Mouse (Mus musculus) hindbrain, embryonic 14.5 days (tissue): ENCODE results near the gene Rnf31. TPM values are rescaled to one million over a fixed set of nuclear protein-coding genes. Genes with fewer than 3 reads are reported as not detected.
A peak's percentile ranks its signal among the peaks of the same experiment; 100 is the strongest.

Experiments
- ATAC-seq: fragments of 200-750 bp; cut with Nextera tagmentation; 2 replicates; pipeline ENCODE4 v1.8.0; 2017; ENCODE audit warnings: moderate number of reproducible peaks, mild to moderate bottlenecking, moderate TSS enrichment, moderate library complexity; ENCODE audit not compliant: low FRiP score
- DNase-seq: peaks from one replicate; pipeline ENCODE4 v3.0.0-alpha.2; 2015; ENCODE audit warnings: low spot score
- H3K27ac ChIP-seq: fragments of 300-500 bp; sonication (generic); 2 replicates; pipeline ENCODE4 v1.5.1; 2014; ENCODE audit warnings: mild to moderate bottlenecking, moderate library complexity
- H3K27me3 ChIP-seq: fragments of 300-500 bp; sonication (generic); 2 replicates; pipeline ENCODE4 v1.6.1; 2014; ENCODE audit warnings: mild to moderate bottlenecking, low read length, mixed read lengths; ENCODE audit not compliant: control insufficient read depth, insufficient read depth
- H3K36me3 ChIP-seq: fragments of 300-500 bp; sonication (generic); replicated peaks from 2 replicates; pipeline ENCODE4 v1.6.1; 2014; ENCODE audit not compliant: control insufficient read depth, insufficient read depth
- H3K4me1 ChIP-seq: fragments of 300-500 bp; sonication (generic); replicated peaks from 2 replicates; pipeline ENCODE4 v1.6.1; 2014; ENCODE audit warnings: antibody characterized with exemption, low read length, mixed read lengths; ENCODE audit not compliant: control insufficient read depth, insufficient read depth
- H3K4me2 ChIP-seq: fragments of 300-500 bp; sonication (generic); replicated peaks from 2 replicates; pipeline ENCODE4 v1.6.1; 2014; ENCODE audit warnings: mild to moderate bottlenecking, moderate library complexity
- H3K4me3 ChIP-seq: fragments of 300-500 bp; sonication (generic); replicated peaks from 2 replicates; pipeline ENCODE4 v1.5.1; 2014; ENCODE audit warnings: mild to moderate bottlenecking, low read length
- H3K9ac ChIP-seq: fragments of 300-500 bp; sonication (generic); 2 replicates; pipeline ENCODE4 v1.6.1; 2014
- H3K9me3 ChIP-seq: fragments of 300-500 bp; sonication (generic); 2 replicates; pipeline ENCODE4 v1.6.1; 2016; ENCODE audit warnings: low read length; ENCODE audit not compliant: control insufficient read depth
- WGBS: fragments of 180-500 bp; shearing (Covaris S2); extraction: QIAGEN DNeasy Blood & Tissue Kit; methylation state at CpG from one replicate; pipeline ENCODE4 v1.1.7; 2014; 5-methylcytosine and 5-hydroxymethylcytosine counted together
- polyA plus RNA-seq: library from polyadenylated mRNA; unstranded; fragments of >200 nt; fragmentation: Nextera tagmentation; extraction: Ambion mirVana; gene quantifications from 2 replicates; pipeline ENCODE4 v1.2.1, GENCODE M21; 2014

Rnf31 gene
- polyA plus RNA-seq, 1 experiment from 2014 or later = 20.4 TPM

DNA sequence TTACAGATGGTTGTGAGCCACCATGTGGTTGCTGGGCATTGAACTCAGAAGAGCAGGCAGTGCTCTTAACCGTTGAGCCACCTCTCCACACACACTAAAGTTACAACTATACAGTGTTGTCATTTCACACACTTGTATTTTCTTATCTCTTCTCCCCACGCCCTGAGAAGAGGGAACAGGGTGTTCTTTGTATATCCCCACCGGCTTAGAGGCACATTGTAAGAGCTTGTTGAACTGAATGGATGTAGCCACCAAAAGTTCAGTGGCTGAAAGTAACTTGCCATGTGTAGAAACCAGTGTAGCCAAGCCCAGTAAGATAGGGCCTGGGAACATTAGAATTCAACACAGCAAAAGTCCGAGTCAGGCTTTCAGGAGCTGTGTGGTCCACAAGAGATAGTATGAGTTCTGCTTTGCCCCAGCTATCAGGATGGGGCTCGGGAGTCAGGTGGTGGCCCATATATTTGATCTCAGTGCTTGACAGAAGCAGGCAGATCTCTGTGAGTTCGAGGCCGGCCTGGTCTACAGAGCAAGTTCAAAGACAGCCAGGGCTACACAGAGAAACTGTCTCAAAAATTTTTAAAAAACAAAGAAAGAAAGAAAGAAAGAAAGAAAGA, 23.2 kb downstream of the Rnf31 start:
- Histone ChIP-seq H3K36me3 (peaks cover 11% of the 10 kb centered on the region), H3K27ac (no peak overlapping the region), H3K4me2 (no peak overlapping the region), H3K4me3 (no peak overlapping the region), H3K4me1 (no peaks in the 10 kb centered on the region), H3K9ac (no peak overlapping the region), H3K9me3 (no peaks in the 10 kb centered on the region), H3K27me3 (no peaks in the 10 kb centered on the region)
- ATAC-seq (no peak), DNase-seq (no peak)
- 85% methylated on average over 7 of the region's 7 CpGs for WGBS

DNA sequence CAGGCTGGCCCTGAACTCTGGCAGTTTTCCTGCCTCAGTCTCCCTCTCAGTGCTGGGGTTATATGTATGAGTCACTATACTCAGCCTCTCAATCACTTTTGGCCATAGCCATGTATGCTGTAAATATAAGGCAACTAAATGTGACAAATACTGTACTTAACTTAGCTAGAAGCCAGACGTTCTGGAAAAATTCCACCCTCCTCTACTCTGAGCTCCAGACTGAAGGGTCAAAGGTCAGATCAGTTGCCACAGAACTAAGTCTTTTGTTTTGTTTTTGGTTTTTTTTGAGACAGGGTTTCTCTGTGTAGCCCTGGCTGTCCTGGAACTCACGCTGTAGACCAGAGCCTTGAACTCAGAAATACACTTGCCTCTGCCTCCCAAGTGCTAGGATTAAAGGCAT, 24.4 kb downstream of the Rnf31 start:
- Histone ChIP-seq H3K9me3 (no peaks in the 10 kb centered on the region), H3K27me3 (no peaks in the 10 kb centered on the region), H3K4me3 (no peak overlapping the region), H3K27ac (no peak overlapping the region), H3K4me1 (no peaks in the 10 kb centered on the region), H3K36me3 (peaks cover 2% of the 10 kb centered on the region; the same call in 1 of the 2 replicates), H3K4me2 (no peak overlapping the region), H3K9ac (no peak overlapping the region)
- 46% methylated on average over 2 of the region's 2 CpGs for WGBS
- ATAC-seq = no peak
- DNase-seq = no peak

GRCm38 (mm10) chr14:55616844-55617243, 25.3 kb downstream of the Rnf31 start:
- H3K9me3 ChIP-seq = no peaks in the 10 kb centered on the region
- H3K27me3 ChIP-seq = no peaks in the 10 kb centered on the region
- WGBS = 84% methylated on average over 2 of the region's 2 CpGs
- H3K9ac ChIP-seq = no peak overlapping the region
- no peaks in the 10 kb centered on the region for H3K36me3 ChIP-seq
- no peak for ATAC-seq
- H3K27ac ChIP-seq = no peak overlapping the region
- no peak for DNase-seq
- H3K4me2 ChIP-seq = no peak overlapping the region
- no peak overlapping the region for H3K4me3 ChIP-seq
- H3K4me1 ChIP-seq = no peaks in the 10 kb centered on the region

DNA sequence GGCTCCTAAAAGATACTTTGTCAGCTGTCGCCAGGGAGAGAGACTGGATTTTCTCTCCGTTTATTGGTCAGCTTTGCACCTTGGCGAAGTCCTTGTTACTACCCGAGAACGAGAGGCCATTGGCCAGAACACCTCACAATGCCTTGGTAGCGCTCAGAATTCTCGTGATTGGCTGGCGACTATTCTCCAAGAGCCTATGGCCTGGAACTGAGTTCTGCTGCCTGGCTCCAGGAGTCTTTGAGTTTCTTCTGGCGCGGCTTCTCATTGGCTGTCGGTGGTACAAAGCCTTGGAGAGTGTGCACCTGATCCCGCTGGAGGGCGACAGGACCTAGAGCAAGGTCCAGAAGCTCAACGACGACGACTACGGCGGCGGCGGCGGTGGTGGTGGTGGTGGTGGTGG, 26.3 kb downstream of the Rnf31 start, which contains the start of gene Rec8:
Gene Rec8, plus strand, starts transcription at position 216 of the 400 bp plus-strand sequence.
- Histone ChIP-seq H3K27me3 (no peaks in the 10 kb centered on the region), H3K27ac (no peak within 1 kb of the TSS), H3K9ac (peak within 1 kb of the TSS; percentile 40), H3K36me3 (no peaks in the 10 kb centered on the region), H3K9me3 (no peaks in the 10 kb centered on the region), H3K4me3 (peak within 1 kb of the TSS; percentile 28), H3K4me2 (peak within 1 kb of the TSS; percentile 39), H3K4me1 (no peaks in the 10 kb centered on the region)
- 21% methylated on average over 21 of the region's 21 CpGs for WGBS
- DNase-seq (peak; percentile 44), ATAC-seq (peak; percentile 78)

DNA sequence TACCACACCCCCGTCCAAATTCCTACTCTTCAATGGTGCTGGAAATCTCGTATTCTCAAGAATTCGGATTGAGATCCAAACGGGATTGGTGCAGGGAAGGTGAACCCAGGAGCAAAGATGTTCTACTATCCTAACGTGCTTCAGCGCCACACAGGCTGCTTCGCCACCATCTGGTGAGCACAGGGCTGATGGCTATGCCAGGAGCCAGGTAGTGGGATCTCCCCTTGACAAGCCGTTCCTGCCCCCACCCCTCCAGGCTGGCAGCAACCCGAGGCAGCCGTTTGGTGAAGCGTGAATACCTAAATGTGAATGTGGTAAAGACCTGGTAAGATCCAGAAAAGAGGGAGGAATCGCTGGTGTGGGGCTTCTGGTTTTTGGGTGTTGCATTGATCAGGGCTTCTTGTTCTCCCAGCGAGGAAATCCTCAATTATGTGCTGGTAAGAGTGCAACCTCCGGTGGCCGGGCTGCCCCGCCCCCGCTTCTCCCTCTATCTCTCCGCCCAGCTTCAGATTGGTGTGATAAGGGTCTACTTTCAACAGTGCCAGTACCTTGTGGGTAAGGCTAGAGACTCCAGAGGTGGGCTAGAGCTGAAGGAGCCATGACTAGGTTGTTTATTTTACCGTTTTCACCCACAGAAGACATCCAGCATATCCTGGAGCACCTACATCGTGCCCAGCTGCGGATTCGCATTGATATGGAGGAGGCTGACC, 27.1 kb downstream of the Rnf31 start:
- ATAC-seq (no peak), DNase-seq (no peak)
- Histone ChIP-seq H3K4me3 (peak overlapping the region; percentile 28), H3K27ac (no peak overlapping the region), H3K36me3 (no peaks in the 10 kb centered on the region), H3K9ac (peak overlapping the region; percentile 40), H3K4me2 (peak overlapping the region; percentile 39), H3K4me1 (no peaks in the 10 kb centered on the region), H3K27me3 (no peaks in the 10 kb centered on the region), H3K9me3 (no peaks in the 10 kb centered on the region)
- 56% methylated on average over 22 of the region's 22 CpGs for WGBS

DNA sequence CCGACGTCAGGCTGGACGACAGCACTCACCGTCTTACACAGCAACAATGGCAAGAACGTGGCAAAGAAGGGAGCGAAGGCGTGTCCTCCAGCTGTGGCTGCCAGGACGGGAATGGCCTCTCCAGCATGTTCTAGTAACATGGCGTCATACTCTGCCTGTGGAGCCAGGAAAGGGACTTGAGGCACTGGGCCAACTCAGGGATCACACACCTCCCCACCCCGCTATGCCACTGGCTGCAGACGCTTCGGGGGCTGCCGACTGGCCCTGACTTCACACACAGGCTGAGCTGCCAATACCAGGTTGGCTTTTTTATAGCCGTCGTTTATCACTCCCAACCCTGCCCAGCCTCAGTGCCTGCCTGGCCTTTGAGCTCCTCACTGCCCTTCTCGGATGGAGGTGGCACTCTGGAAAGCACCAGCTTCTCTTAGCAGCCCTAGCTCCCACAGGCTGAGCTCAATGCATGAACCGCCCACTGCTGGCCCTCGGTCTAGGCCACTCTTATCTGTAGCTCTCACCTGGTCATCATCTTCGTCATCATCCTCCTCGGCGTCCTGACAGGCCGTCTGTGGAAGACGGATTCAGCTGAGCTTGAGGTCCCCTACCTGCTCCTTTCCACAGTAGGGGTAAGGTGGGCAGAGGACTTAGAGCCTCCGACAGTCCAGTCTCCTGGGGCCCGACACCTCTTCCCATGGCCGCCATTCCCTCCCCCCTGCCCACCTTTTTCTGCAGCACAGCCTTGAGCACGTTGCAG, 36.7 kb downstream of the Rnf31 start:
- 94% methylated on average over 27 of the region's 27 CpGs for WGBS
- no peaks in the 10 kb centered on the region for H3K27me3 ChIP-seq
- H3K9ac ChIP-seq = no peak overlapping the region
- H3K36me3 ChIP-seq = peaks cover 94% of the 10 kb centered on the region
- ATAC-seq = no peak
- no peak overlapping the region for H3K4me2 ChIP-seq
- H3K4me3 ChIP-seq = no peak overlapping the region
- no peak for DNase-seq
- H3K9me3 ChIP-seq = no peaks in the 10 kb centered on the region
- no peaks in the 10 kb centered on the region for H3K4me1 ChIP-seq
- no peak overlapping the region for H3K27ac ChIP-seq

- Histone ChIP-seq H3K27ac (no peak overlapping the region), H3K4me2 (no peak overlapping the region), H3K9ac (no peak overlapping the region), H3K9me3 (no peaks in the 10 kb centered on the region), H3K4me3 (no peak overlapping the region), H3K36me3 (peaks cover 99% of the 10 kb centered on the region), H3K4me1 (no peaks in the 10 kb centered on the region), H3K27me3 (no peaks in the 10 kb centered on the region)
- WGBS = 48% methylated on average over 5 of the region's 5 CpGs
- ATAC-seq (no peak), DNase-seq (no peak)
Measured at GRCm38 (mm10) chr14:55629312-55629711, 37.8 kb downstream of the Rnf31 start.

- ATAC-seq (peak; percentile 7), DNase-seq (no peak)
- Histone ChIP-seq H3K4me3 (peak overlapping the region; percentile 69), H3K9ac (peak overlapping the region; percentile 81), H3K9me3 (no peaks in the 10 kb centered on the region), H3K27me3 (no peaks in the 10 kb centered on the region), H3K27ac (peak overlapping the region; percentile 67), H3K4me2 (peak overlapping the region; percentile 90), H3K36me3 (peaks cover 80% of the 10 kb centered on the region), H3K4me1 (peaks cover 17% of the 10 kb centered on the region)
- WGBS = 6% methylated on average over 23 of the region's 23 CpGs
Measured at GRCm38 (mm10) chr14:55634874-55635522, 43.5 kb downstream of the Rnf31 start.

GRCm38 (mm10) chr14:55635523-55636007, 44.1 kb downstream of the Rnf31 start, which contains the start of gene Ipo4:
Ipo4 (minus strand) TSS chr14:55635957.
- Histone ChIP-seq H3K9ac (peak within 1 kb of the TSS; percentile 81), H3K4me1 (peaks cover 17% of the 10 kb centered on the region), H3K4me3 (peak within 1 kb of the TSS; percentile 69), H3K27me3 (no peaks in the 10 kb centered on the region), H3K4me2 (peak within 1 kb of the TSS; percentile 90), H3K9me3 (no peaks in the 10 kb centered on the region), H3K27ac (peak within 1 kb of the TSS; percentile 67), H3K36me3 (peaks cover 80% of the 10 kb centered on the region)
- DNase-seq = peak; percentile 89
- WGBS = 2% methylated on average over 33 of the region's 33 CpGs
- ATAC-seq = peak; percentile 91
